In the genomic region with DNA sequence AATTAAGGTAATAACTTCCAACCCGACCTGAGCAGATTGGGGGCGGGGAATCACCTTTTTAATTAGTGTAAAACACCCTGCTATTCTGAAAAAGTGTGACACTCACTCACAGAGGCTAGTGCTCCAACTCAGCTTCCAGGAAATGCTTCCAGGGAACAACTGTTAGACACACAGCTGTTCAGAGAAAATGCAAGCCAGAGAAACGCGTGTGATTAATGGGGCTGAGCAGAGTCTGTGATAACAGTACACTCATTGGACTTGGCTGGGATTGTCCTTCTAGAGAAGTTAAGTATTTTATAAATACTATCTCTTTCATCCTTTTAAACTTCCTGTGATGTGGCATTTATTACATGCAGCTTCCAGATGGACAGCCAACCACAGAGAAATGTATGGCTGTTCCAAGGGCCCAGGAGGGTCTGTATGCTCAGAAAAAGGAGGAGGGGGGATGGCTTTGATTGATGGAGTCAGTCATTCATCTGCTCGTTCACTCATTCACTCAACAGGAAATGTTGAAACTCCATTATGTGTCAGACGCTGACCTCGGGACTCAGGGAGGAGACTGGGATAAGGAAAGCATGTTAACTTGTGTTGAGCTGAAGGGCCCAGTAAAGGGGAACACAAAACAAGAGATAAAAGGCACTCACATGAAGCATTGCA, we compare ENCODE assay signal across 11 mouse cellular contexts.
DNase-seq lines count a peak whose midpoint lies in the region; ATAC-seq lines count a peak whose summit lies in the region.
"Had no signal": no experiment of that assay in that cellular context is flagged by ENCODE, and none has a peak within 500 bp of the region (broad histone marks: within the 10 kb centered on the region; RNA-seq: fewer than 3 reads in every experiment).

No protein-coding gene starts in this region.

- intact Hi-C loops in heart, postnatal 14 days (cut with DNase I) = no loop called here

- no peaks in the 10 kb centered on the region for H3K36me3 ChIP-seq in hindbrain, embryonic 15.5 days
- no peaks in the 10 kb centered on the region for H3K36me3 ChIP-seq in hindbrain, embryonic 14.5 days (replicated peaks; ENCODE audit: control insufficient read depth, insufficient read depth)
- H3K36me3 ChIP-seq: limb, embryonic 15.5 days had no signal

- H3K27ac ChIP-seq in hindbrain, embryonic 15.5 days (replicated peaks) = no peak overlapping the region
- no peak overlapping the region for H3K27ac ChIP-seq in hindbrain, embryonic 14.5 days
- H3K27ac ChIP-seq: limb, embryonic 15.5 days had no signal

- WGBS in hindbrain, embryonic 15.5 days = 36% methylated on average over 7 of the region's 7 CpGs
- 32% methylated on average over 7 of the region's 7 CpGs for WGBS in hindbrain, embryonic 14.5 days

- peaks cover 8% of the 10 kb centered on the region; the same call in 1 of the 2 replicates for H3K4me1 ChIP-seq in hindbrain, embryonic 15.5 days (replicated peaks)
- H3K4me1 ChIP-seq in hindbrain, embryonic 14.5 days (replicated peaks; ENCODE audit: control insufficient read depth, insufficient read depth, low read length) = peaks cover 6% of the 10 kb centered on the region; the same call in 1 of the 2 replicates

- no peaks in the 10 kb centered on the region for H3K9me3 ChIP-seq in hindbrain, embryonic 15.5 days
- no peaks in the 10 kb centered on the region for H3K9me3 ChIP-seq in hindbrain, embryonic 14.5 days (ENCODE audit: control insufficient read depth, low read length)
- H3K9me3 ChIP-seq: limb, embryonic 15.5 days had no signal

- DNase-seq in hindbrain, embryonic 14.5 days (ENCODE audit: low spot score) = no peak
- peak; percentile 58 for DNase-seq in adrenal gland, postnatal 14 days
- DNase-seq in heart, postnatal 14 days = peak; percentile 41 to 57
- DNase-seq in lung, postnatal 10 days = peak; percentile 70
- no peak for DNase-seq in urinary bladder, postnatal 10 days (ENCODE audit: low spot score)
- DNase-seq in thymus, postnatal 25 days = no peak
- DNase-seq in cerebellum, postnatal 10 days = no peak
- DNase-seq: right cerebral cortex, postnatal 25 days; thymus, postnatal 4 days had no signal

- no peak overlapping the region for H3K4me3 ChIP-seq in hindbrain, embryonic 15.5 days
- no peak overlapping the region for H3K4me3 ChIP-seq in hindbrain, embryonic 14.5 days (replicated peaks; ENCODE audit: low read length)
- H3K4me3 ChIP-seq: limb, embryonic 15.5 days had no signal

- H3K27me3 ChIP-seq in hindbrain, embryonic 15.5 days = no peaks in the 10 kb centered on the region
- H3K27me3 ChIP-seq in hindbrain, embryonic 14.5 days (ENCODE audit: control insufficient read depth, insufficient read depth, low read length) = no peaks in the 10 kb centered on the region
- H3K27me3 ChIP-seq: limb, embryonic 15.5 days had no signal

- H3K9ac ChIP-seq in hindbrain, embryonic 15.5 days = no peak overlapping the region
- no peak overlapping the region for H3K9ac ChIP-seq in hindbrain, embryonic 14.5 days
- H3K9ac ChIP-seq: limb, embryonic 15.5 days had no signal

- H3K4me2 ChIP-seq in hindbrain, embryonic 15.5 days = no peak overlapping the region
- no peak overlapping the region for H3K4me2 ChIP-seq in hindbrain, embryonic 14.5 days (replicated peaks)
- H3K4me2 ChIP-seq: limb, embryonic 15.5 days had no signal

- ATAC-seq in hindbrain, embryonic 15.5 days (ENCODE audit: low FRiP score, low read depth) = peak; percentile 76; the same call in 1 of the 2 replicates
- no peak for ATAC-seq in hindbrain, embryonic 14.5 days (ENCODE audit: low FRiP score)

Comparison
In these comparisons a context has a peak if more than half of its experiments do, and no peak if none do; other contexts are left out.
1. DNase-seq: peak in adrenal gland, postnatal 14 days (single experiment), heart, postnatal 14 days (2 of 2) and lung, postnatal 10 days (single experiment); none in hindbrain, embryonic 14.5 days (single experiment), urinary bladder, postnatal 10 days (single experiment), thymus, postnatal 25 days (single experiment) and cerebellum, postnatal 10 days (0 of 2).